Mouse (Mus musculus): ENCODE measurements around the gene Ano6. TPM values are rescaled to one million over a fixed set of nuclear protein-coding genes. Genes with fewer than 3 reads are reported as not detected.

Gene Ano6
- polyA plus RNA-seq, 1 experiment from 2014 or later: 37.2 TPM

GRCm38 (mm10) chr15:95890368-95890767 is 99.7 kb downstream of the Ano6 start:
- H3K4me3 ChIP-seq (ENCODE audit: low read depth, low read length): no peak overlapping the region
- H3K9me3 ChIP-seq (ENCODE audit: control insufficient read depth, low read length): no peaks in the 10 kb centered on the region
- H3K4me2 ChIP-seq (replicated peaks; ENCODE audit: low read depth, low read length): no peak overlapping the region
- 91% methylated on average over 5 of the region's 5 CpGs for WGBS
- H3K27me3 ChIP-seq (ENCODE audit: control insufficient read depth, insufficient read depth, low read length): no peaks in the 10 kb centered on the region
- H3K9ac ChIP-seq (ENCODE audit: low read depth, low read length): no peak overlapping the region
- no peaks in the 10 kb centered on the region for H3K4me1 ChIP-seq (replicated peaks; ENCODE audit: control insufficient read depth, insufficient read depth, low read length)
- no peaks in the 10 kb centered on the region for H3K36me3 ChIP-seq (ENCODE audit: control insufficient read depth, insufficient read depth, low read length)
- H3K27ac ChIP-seq (ENCODE audit: low read depth, low read length): no peak overlapping the region
- DNase-seq (ENCODE audit: low spot score) (no peak), ATAC-seq (ENCODE audit: low FRiP score) (no peak)

GRCm38 (mm10) chr15:95892171-95892570 is 101.5 kb downstream of the Ano6 start:
- Histone ChIP-seq H3K4me3 (ENCODE audit: low read depth, low read length) (no peak overlapping the region), H3K9me3 (ENCODE audit: control insufficient read depth, low read length) (no peaks in the 10 kb centered on the region), H3K9ac (ENCODE audit: low read depth, low read length) (no peak overlapping the region), H3K27ac (ENCODE audit: low read depth, low read length) (no peak overlapping the region), H3K27me3 (ENCODE audit: control insufficient read depth, insufficient read depth, low read length) (no peaks in the 10 kb centered on the region), H3K4me2 (replicated peaks; ENCODE audit: low read depth, low read length) (no peak overlapping the region), H3K36me3 (ENCODE audit: control insufficient read depth, insufficient read depth, low read length) (no peaks in the 10 kb centered on the region), H3K4me1 (replicated peaks; ENCODE audit: control insufficient read depth, insufficient read depth, low read length) (no peaks in the 10 kb centered on the region)
- DNase-seq (ENCODE audit: low spot score) (no peak), ATAC-seq (ENCODE audit: low FRiP score) (no peak)
- 84% methylated on average over 4 of the region's 4 CpGs for whole genome bisulfite sequencing

GRCm38 (mm10) chr15:95892929-95893328 is 102.3 kb downstream of the Ano6 start:
- Histone ChIP-seq H3K9ac (ENCODE audit: low read depth, low read length) (no peak overlapping the region), H3K27me3 (ENCODE audit: control insufficient read depth, insufficient read depth, low read length) (no peaks in the 10 kb centered on the region), H3K9me3 (ENCODE audit: control insufficient read depth, low read length) (no peaks in the 10 kb centered on the region), H3K36me3 (ENCODE audit: control insufficient read depth, insufficient read depth, low read length) (no peaks in the 10 kb centered on the region), H3K4me3 (ENCODE audit: low read depth, low read length) (no peak overlapping the region), H3K27ac (ENCODE audit: low read depth, low read length) (no peak overlapping the region), H3K4me2 (replicated peaks; ENCODE audit: low read depth, low read length) (no peak overlapping the region), H3K4me1 (replicated peaks; ENCODE audit: control insufficient read depth, insufficient read depth, low read length) (no peaks in the 10 kb centered on the region)
- DNase-seq (ENCODE audit: low spot score): no peak
- WGBS: 86% methylated on average over 10 of the region's 10 CpGs
- ATAC-seq (ENCODE audit: low FRiP score): no peak

- no peaks in the 10 kb centered on the region for H3K27me3 ChIP-seq (ENCODE audit: control insufficient read depth, insufficient read depth, low read length)
- ATAC-seq (ENCODE audit: low FRiP score) (no peak), DNase-seq (ENCODE audit: low spot score) (no peak)
- H3K9ac ChIP-seq (ENCODE audit: low read depth, low read length): no peak overlapping the region
- no peaks in the 10 kb centered on the region for H3K4me1 ChIP-seq (replicated peaks; ENCODE audit: control insufficient read depth, insufficient read depth, low read length)
- H3K4me2 ChIP-seq (replicated peaks; ENCODE audit: low read depth, low read length): no peak overlapping the region
- H3K36me3 ChIP-seq (ENCODE audit: control insufficient read depth, insufficient read depth, low read length): no peaks in the 10 kb centered on the region
- WGBS: 97% methylated on average over 7 of the region's 7 CpGs
- no peaks in the 10 kb centered on the region for H3K9me3 ChIP-seq (ENCODE audit: control insufficient read depth, low read length)
- H3K27ac ChIP-seq (ENCODE audit: low read depth, low read length): no peak overlapping the region
- H3K4me3 ChIP-seq (ENCODE audit: low read depth, low read length): no peak overlapping the region
Measured at GRCm38 (mm10) chr15:95895699-95896098, 105.1 kb downstream of the Ano6 start.

- WGBS: 89% methylated on average over 12 of the region's 12 CpGs
- Histone ChIP-seq H3K4me1 (replicated peaks; ENCODE audit: control insufficient read depth, insufficient read depth, low read length) (no peaks in the 10 kb centered on the region), H3K9me3 (ENCODE audit: control insufficient read depth, low read length) (no peaks in the 10 kb centered on the region), H3K27me3 (ENCODE audit: control insufficient read depth, insufficient read depth, low read length) (no peaks in the 10 kb centered on the region), H3K27ac (ENCODE audit: low read depth, low read length) (no peak overlapping the region), H3K4me2 (replicated peaks; ENCODE audit: low read depth, low read length) (no peak overlapping the region), H3K9ac (ENCODE audit: low read depth, low read length) (no peak overlapping the region), H3K36me3 (ENCODE audit: control insufficient read depth, insufficient read depth, low read length) (no peaks in the 10 kb centered on the region), H3K4me3 (ENCODE audit: low read depth, low read length) (no peak overlapping the region)
- ATAC-seq (ENCODE audit: low FRiP score) (no peak), DNase-seq (ENCODE audit: low spot score) (no peak)
Measured at GRCm38 (mm10) chr15:95897653-95898052, 107.0 kb downstream of the Ano6 start.

GRCm38 (mm10) chr15:95898438-95898837 is 107.8 kb downstream of the Ano6 start:
- Histone ChIP-seq H3K4me3 (ENCODE audit: low read depth, low read length) (no peak overlapping the region), H3K36me3 (ENCODE audit: control insufficient read depth, insufficient read depth, low read length) (no peaks in the 10 kb centered on the region), H3K4me2 (replicated peaks; ENCODE audit: low read depth, low read length) (no peak overlapping the region), H3K9ac (ENCODE audit: low read depth, low read length) (no peak overlapping the region), H3K27me3 (ENCODE audit: control insufficient read depth, insufficient read depth, low read length) (no peaks in the 10 kb centered on the region), H3K4me1 (replicated peaks; ENCODE audit: control insufficient read depth, insufficient read depth, low read length) (no peaks in the 10 kb centered on the region), H3K27ac (ENCODE audit: low read depth, low read length) (no peak overlapping the region), H3K9me3 (ENCODE audit: control insufficient read depth, low read length) (no peaks in the 10 kb centered on the region)
- no peak for ATAC-seq (ENCODE audit: low FRiP score)
- no peak for DNase-seq (ENCODE audit: low spot score)
- 87% methylated on average over 6 of the region's 6 CpGs for WGBS

GRCm38 (mm10) chr15:95902396-95902795 is 111.8 kb downstream of the Ano6 start:
- DNase-seq (ENCODE audit: low spot score) (no peak), ATAC-seq (ENCODE audit: low FRiP score) (no peak)
- no peaks in the 10 kb centered on the region for H3K36me3 ChIP-seq (ENCODE audit: control insufficient read depth, insufficient read depth, low read length)
- no peak overlapping the region for H3K27ac ChIP-seq (ENCODE audit: low read depth, low read length)
- WGBS: 81% methylated on average over 5 of the region's 5 CpGs
- no peaks in the 10 kb centered on the region for H3K4me1 ChIP-seq (replicated peaks; ENCODE audit: control insufficient read depth, insufficient read depth, low read length)
- H3K27me3 ChIP-seq (ENCODE audit: control insufficient read depth, insufficient read depth, low read length): no peaks in the 10 kb centered on the region
- no peak overlapping the region for H3K4me2 ChIP-seq (replicated peaks; ENCODE audit: low read depth, low read length)
- H3K4me3 ChIP-seq (ENCODE audit: low read depth, low read length): no peak overlapping the region
- no peak overlapping the region for H3K9ac ChIP-seq (ENCODE audit: low read depth, low read length)
- no peaks in the 10 kb centered on the region for H3K9me3 ChIP-seq (ENCODE audit: control insufficient read depth, low read length)

- ATAC-seq (ENCODE audit: low FRiP score): no peak
- Histone ChIP-seq H3K27me3 (ENCODE audit: control insufficient read depth, insufficient read depth, low read length) (no peaks in the 10 kb centered on the region), H3K4me1 (replicated peaks; ENCODE audit: control insufficient read depth, insufficient read depth, low read length) (no peaks in the 10 kb centered on the region), H3K9me3 (ENCODE audit: control insufficient read depth, low read length) (no peaks in the 10 kb centered on the region), H3K27ac (ENCODE audit: low read depth, low read length) (no peak overlapping the region), H3K9ac (ENCODE audit: low read depth, low read length) (no peak overlapping the region), H3K4me3 (ENCODE audit: low read depth, low read length) (no peak overlapping the region), H3K36me3 (ENCODE audit: control insufficient read depth, insufficient read depth, low read length) (no peaks in the 10 kb centered on the region), H3K4me2 (replicated peaks; ENCODE audit: low read depth, low read length) (no peak overlapping the region)
- WGBS: 81% methylated on average over 14 of the region's 14 CpGs
- DNase-seq (ENCODE audit: low spot score): no peak
Measured at GRCm38 (mm10) chr15:95904247-95904646, 113.6 kb downstream of the Ano6 start.

- no peaks in the 10 kb centered on the region for H3K36me3 ChIP-seq (ENCODE audit: control insufficient read depth, insufficient read depth, low read length)
- H3K4me3 ChIP-seq (ENCODE audit: low read depth, low read length): no peak overlapping the region
- no peaks in the 10 kb centered on the region for H3K9me3 ChIP-seq (ENCODE audit: control insufficient read depth, low read length)
- no peaks in the 10 kb centered on the region for H3K27me3 ChIP-seq (ENCODE audit: control insufficient read depth, insufficient read depth, low read length)
- 85% methylated on average over 7 of the region's 7 CpGs for WGBS
- no peak overlapping the region for H3K27ac ChIP-seq (ENCODE audit: low read depth, low read length)
- no peak overlapping the region for H3K4me2 ChIP-seq (replicated peaks; ENCODE audit: low read depth, low read length)
- no peak overlapping the region for H3K9ac ChIP-seq (ENCODE audit: low read depth, low read length)
- DNase-seq (ENCODE audit: low spot score): no peak
- ATAC-seq (ENCODE audit: low FRiP score): no peak
- H3K4me1 ChIP-seq (replicated peaks; ENCODE audit: control insufficient read depth, insufficient read depth, low read length): no peaks in the 10 kb centered on the region
Measured at GRCm38 (mm10) chr15:95906017-95906749, 115.5 kb downstream of the Ano6 start.
